Mouse (Mus musculus) embryonic facial prominence, embryonic 14.5 days (tissue): ENCODE results near the gene Ccdc82. TPM values are rescaled to one million over a fixed set of nuclear protein-coding genes. Genes with fewer than 3 reads are reported as not detected.

Source experiments
- ATAC-seq: fragments of 200-750 bp; cut with Nextera tagmentation; 2 replicates; pipeline ENCODE4 v1.8.0; 2017; ENCODE audit warnings: low read depth, moderate number of reproducible peaks, moderate TSS enrichment
- DNase-seq: peaks from one replicate; pipeline ENCODE4 v3.0.0-alpha.2; 2015; ENCODE audit warnings: low spot score
- H3K27ac ChIP-seq: fragments of 300-500 bp; sonication (generic); replicated peaks from 2 replicates; pipeline ENCODE4 v1.5.1; 2014; ENCODE audit warnings: low read depth, mild to moderate bottlenecking, low read length, moderate library complexity
- H3K27me3 ChIP-seq: fragments of 300-500 bp; sonication (generic); replicated peaks from 2 replicates; pipeline ENCODE4 v1.6.1; 2014; ENCODE audit warnings: low read length; ENCODE audit not compliant: control insufficient read depth, insufficient read depth
- H3K36me3 ChIP-seq: fragments of 300-500 bp; sonication (generic); 2 replicates; pipeline ENCODE4 v1.6.1; 2014; ENCODE audit warnings: low read length, mixed read lengths; ENCODE audit not compliant: control insufficient read depth, insufficient read depth
- H3K4me1 ChIP-seq: fragments of 300-500 bp; sonication (generic); 2 replicates; pipeline ENCODE4 v1.6.1; 2014; ENCODE audit warnings: antibody characterized with exemption, low read length; ENCODE audit not compliant: control insufficient read depth, insufficient read depth
- H3K4me2 ChIP-seq: fragments of 300-500 bp; sonication (generic); 2 replicates; pipeline ENCODE4 v1.6.1; 2014; ENCODE audit warnings: low read depth, mild to moderate bottlenecking, low read length, moderate library complexity, mixed read lengths
- H3K4me3 ChIP-seq: fragments of 300-500 bp; sonication (generic); 2 replicates; pipeline ENCODE4 v1.5.1; 2014; ENCODE audit warnings: low read depth, mild to moderate bottlenecking, low read length
- H3K9ac ChIP-seq: fragments of 300-500 bp; sonication (generic); 2 replicates; pipeline ENCODE4 v1.6.1; 2014; ENCODE audit warnings: low read depth, mild to moderate bottlenecking, low read length, moderate library complexity, mixed read lengths
- H3K9me3 ChIP-seq: fragments of 300-500 bp; sonication (generic); 2 replicates; pipeline ENCODE4 v1.6.1; 2016; ENCODE audit warnings: low read length; ENCODE audit not compliant: control insufficient read depth
- WGBS: fragments of 180-500 bp; shearing (Covaris S2); extraction: QIAGEN DNeasy Blood & Tissue Kit; methylation state at CpG from one replicate; pipeline ENCODE4 v1.1.7; 2014; 5-methylcytosine and 5-hydroxymethylcytosine counted together
- polyA plus RNA-seq: library from polyadenylated mRNA; unstranded; fragments of >200 nt; fragmentation: Nextera tagmentation; extraction: Ambion mirVana; gene quantifications from 2 replicates; pipeline ENCODE4 v1.2.1, GENCODE M21; 2014

Ccdc82 gene
- polyA plus RNA-seq = 7.7 and 10.5 TPM in 2 replicates

GRCm38 (mm10) chr9:13246815-13247638, at the start of gene Ccdc82:
Gene Ccdc82 (plus strand): TSS chr9:13246955.
- Histone ChIP-seq H3K4me1 (peaks cover 14% of the 10 kb centered on the region), H3K9ac (peak within 1 kb of the TSS; percentile 75), H3K27ac (peak within 1 kb of the TSS; percentile 78), H3K4me2 (peak within 1 kb of the TSS; percentile 86), H3K27me3 (no peaks in the 10 kb centered on the region), H3K4me3 (peak within 1 kb of the TSS; percentile 60), H3K36me3 (no peaks in the 10 kb centered on the region), H3K9me3 (no peaks in the 10 kb centered on the region)
- DNase-seq = peak; percentile 96
- peak; percentile 98 for ATAC-seq
- WGBS = 5% methylated on average over 18 of the region's 39 CpGs

DNA sequence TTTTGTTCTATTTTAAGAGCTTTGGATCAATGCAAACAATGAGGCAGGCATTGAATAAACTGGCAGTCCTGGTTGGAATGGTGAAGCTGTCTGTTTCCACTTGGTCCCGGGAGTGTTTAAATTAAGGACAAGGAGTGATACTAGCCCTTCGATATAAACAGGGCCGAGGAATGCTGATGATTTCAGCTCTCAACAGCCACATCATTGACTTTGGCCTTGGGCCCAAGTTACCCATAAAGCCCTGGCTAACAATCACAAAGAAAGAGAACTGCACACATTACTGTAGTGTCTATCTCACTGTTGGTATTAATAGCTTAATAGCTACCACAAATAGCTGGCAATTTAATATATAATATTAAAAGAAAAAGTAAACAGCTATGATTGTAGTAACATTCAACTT, 46.7 kb upstream of the Ccdc82 start:
- no peak overlapping the region for H3K27ac ChIP-seq
- no peak overlapping the region for H3K4me3 ChIP-seq
- 61% methylated on average over 3 of the region's 3 CpGs for WGBS
- DNase-seq (peak; percentile 16), ATAC-seq (no peak)
- no peaks in the 10 kb centered on the region for H3K36me3 ChIP-seq
- no peak overlapping the region for H3K9ac ChIP-seq
- H3K9me3 ChIP-seq = no peaks in the 10 kb centered on the region
- no peaks in the 10 kb centered on the region for H3K27me3 ChIP-seq
- no peaks in the 10 kb centered on the region for H3K4me1 ChIP-seq
- no peak overlapping the region for H3K4me2 ChIP-seq

DNA sequence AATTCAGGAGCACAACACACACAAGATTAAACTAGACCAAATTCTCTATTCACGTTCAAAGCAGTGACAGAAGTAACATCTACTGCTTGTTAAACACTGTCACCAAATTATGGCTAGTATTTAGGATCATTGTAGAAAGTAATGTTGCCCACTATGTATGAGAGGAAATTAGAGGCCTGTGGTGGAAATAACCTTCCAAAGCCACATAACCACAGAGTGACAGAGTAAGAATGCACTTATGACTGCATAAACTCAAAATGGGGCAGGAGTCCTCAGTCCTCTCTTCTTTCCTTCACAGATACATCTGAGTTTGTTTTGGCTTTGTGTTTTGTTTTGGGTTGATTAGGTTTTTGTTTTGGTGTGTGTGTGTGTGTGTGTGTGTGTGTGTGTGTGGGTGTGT, 43.6 kb upstream of the Ccdc82 start:
- no peaks in the 10 kb centered on the region for H3K27me3 ChIP-seq
- H3K4me3 ChIP-seq = no peak overlapping the region
- no peaks in the 10 kb centered on the region for H3K9me3 ChIP-seq
- no peaks in the 10 kb centered on the region for H3K4me1 ChIP-seq
- DNase-seq (no peak), ATAC-seq (no peak)
- no peak overlapping the region for H3K4me2 ChIP-seq
- no peak overlapping the region for H3K27ac ChIP-seq
- no peaks in the 10 kb centered on the region for H3K36me3 ChIP-seq
- H3K9ac ChIP-seq = no peak overlapping the region
- WGBS = 74% methylated on average over 1 of the region's 1 CpGs

GRCm38 (mm10) chr9:13203681-13204080, 43.1 kb upstream of the Ccdc82 start:
- 83% methylated on average over 5 of the region's 5 CpGs for WGBS
- H3K27ac ChIP-seq = no peak overlapping the region
- H3K4me3 ChIP-seq = no peak overlapping the region
- no peaks in the 10 kb centered on the region for H3K36me3 ChIP-seq
- no peaks in the 10 kb centered on the region for H3K27me3 ChIP-seq
- no peak overlapping the region for H3K4me2 ChIP-seq
- H3K9ac ChIP-seq = no peak overlapping the region
- no peaks in the 10 kb centered on the region for H3K9me3 ChIP-seq
- ATAC-seq = no peak
- DNase-seq = no peak
- H3K4me1 ChIP-seq = no peaks in the 10 kb centered on the region

- H3K36me3 ChIP-seq = no peaks in the 10 kb centered on the region
- H3K4me2 ChIP-seq = no peak overlapping the region
- no peak overlapping the region for H3K9ac ChIP-seq
- H3K27me3 ChIP-seq = no peaks in the 10 kb centered on the region
- H3K4me3 ChIP-seq = no peak overlapping the region
- no peak overlapping the region for H3K27ac ChIP-seq
- H3K4me1 ChIP-seq = no peaks in the 10 kb centered on the region
- no peaks in the 10 kb centered on the region for H3K9me3 ChIP-seq
- DNase-seq (no peak), ATAC-seq (no peak)
- WGBS = 51% methylated on average over 2 of the region's 2 CpGs
These were observed 40.4 kb upstream of the Ccdc82 start for GRCm38 (mm10) chr9:13206369-13206768.

DNA sequence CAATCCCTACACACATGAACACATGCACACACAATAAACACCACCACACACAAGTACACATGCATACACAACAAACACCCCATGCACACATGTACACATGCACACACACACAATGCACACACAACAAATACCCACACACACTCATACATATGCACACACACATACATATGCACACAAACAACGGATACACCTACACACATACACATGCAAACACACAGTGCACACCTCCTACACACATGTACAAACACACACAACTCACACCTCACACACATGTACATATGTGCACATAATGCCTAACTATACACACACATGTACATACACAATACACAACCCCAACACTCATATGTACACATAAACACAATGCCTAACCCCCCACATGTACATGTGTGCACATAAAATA, 20.9 kb upstream of the Ccdc82 start:
- Histone ChIP-seq H3K9ac (no peak overlapping the region), H3K27me3 (no peaks in the 10 kb centered on the region), H3K36me3 (no peaks in the 10 kb centered on the region), H3K4me2 (no peak overlapping the region), H3K9me3 (peaks cover 8% of the 10 kb centered on the region), H3K27ac (no peak overlapping the region), H3K4me1 (no peaks in the 10 kb centered on the region), H3K4me3 (no peak overlapping the region)
- DNase-seq = no peak
- WGBS = 75% methylated on average over 1 of the region's 1 CpGs
- ATAC-seq = no peak

GRCm38 (mm10) chr9:13230553-13230952, 16.2 kb upstream of the Ccdc82 start:
- Histone ChIP-seq H3K36me3 (no peaks in the 10 kb centered on the region), H3K9ac (no peak overlapping the region), H3K4me3 (no peak overlapping the region), H3K9me3 (peaks cover 8% of the 10 kb centered on the region), H3K27me3 (no peaks in the 10 kb centered on the region), H3K4me2 (no peak overlapping the region), H3K4me1 (no peaks in the 10 kb centered on the region), H3K27ac (no peak overlapping the region)
- WGBS = 5% methylated on average over 4 of the region's 4 CpGs
- ATAC-seq = no peak
- DNase-seq = no peak

- Histone ChIP-seq H3K4me3 (no peak overlapping the region), H3K36me3 (no peaks in the 10 kb centered on the region), H3K4me1 (no peaks in the 10 kb centered on the region), H3K4me2 (no peak overlapping the region), H3K9ac (no peak overlapping the region), H3K9me3 (peaks cover 8% of the 10 kb centered on the region), H3K27ac (no peak overlapping the region), H3K27me3 (no peaks in the 10 kb centered on the region)
- WGBS = 18% methylated on average over 5 of the region's 5 CpGs
- ATAC-seq (no peak), DNase-seq (peak; percentile 67)
These were observed 15.1 kb upstream of the Ccdc82 start for GRCm38 (mm10) chr9:13231545-13232216.
